Mouse (Mus musculus) lung, postnatal 0 days (tissue): ENCODE measurements around the gene Nkiras1.
A peak's percentile ranks its signal among the peaks of the same experiment; 100 is the strongest.

Source experiments
- CTCF ChIP-seq: IDR thresholded peaks from 2 replicates; pipeline ENCODE4 v1.5.1; 2016; ENCODE audit warnings: antibody characterized with exemption, mild to moderate bottlenecking
- EP300 ChIP-seq: IDR thresholded peaks from 2 replicates; pipeline ENCODE4 v1.6.1; 2016; ENCODE audit warnings: antibody characterized with exemption, mild to moderate bottlenecking, control low read depth

GRCm38 (mm10) chr14:18238750-18239731 lies 31.9 kb upstream of the Nkiras1 start, which contains the start of gene Nr1d2:
- TF ChIP-seq CTCF (peak; percentile 49), EP300 (no peak)
